ENCODE assay signal across 11 mouse cellular contexts in genomic region chr7:30525954-30526353, GRCm38 (mm10). TPM values are rescaled to one million over a fixed set of nuclear protein-coding genes. Genes with fewer than 3 reads are reported as not detected.
DNase-seq lines count a peak whose midpoint lies in the region; ATAC-seq lines count a peak whose summit lies in the region.
"Had no signal": no experiment of that assay in that cellular context is flagged by ENCODE, and none has a peak within 500 bp of the region (broad histone marks: within the 10 kb centered on the region; RNA-seq: fewer than 3 reads in every experiment).

No protein-coding gene starts in this region.

- peaks cover 26% of the 10 kb centered on the region for H3K27me3 ChIP-seq in heart, embryonic 12.5 days (replicated peaks)
- no peaks in the 10 kb centered on the region for H3K27me3 ChIP-seq in embryonic facial prominence, embryonic 15.5 days
- no peaks in the 10 kb centered on the region for H3K27me3 ChIP-seq in lung, embryonic 15.5 days
- H3K27me3 ChIP-seq in midbrain, embryonic 15.5 days (replicated peaks) = no peaks in the 10 kb centered on the region

- no peaks in the 10 kb centered on the region for H3K9me3 ChIP-seq in heart, embryonic 12.5 days (replicated peaks)
- H3K9me3 ChIP-seq in embryonic facial prominence, embryonic 15.5 days (replicated peaks) = no peaks in the 10 kb centered on the region
- H3K9me3 ChIP-seq in lung, embryonic 15.5 days = no peaks in the 10 kb centered on the region
- no peaks in the 10 kb centered on the region for H3K9me3 ChIP-seq in midbrain, embryonic 15.5 days

- 25% methylated on average over 10 of the region's 10 CpGs for WGBS in heart, embryonic 12.5 days
- WGBS in embryonic facial prominence, embryonic 15.5 days = 13% methylated on average over 10 of the region's 10 CpGs
- 19% methylated on average over 10 of the region's 10 CpGs for WGBS in lung, embryonic 15.5 days
- WGBS in midbrain, embryonic 15.5 days = 44% methylated on average over 10 of the region's 10 CpGs

- no peak overlapping the region for H3K4me3 ChIP-seq in heart, embryonic 12.5 days
- peak overlapping the region; percentile 26 for H3K4me3 ChIP-seq in embryonic facial prominence, embryonic 15.5 days (replicated peaks)
- no peak overlapping the region for H3K4me3 ChIP-seq in lung, embryonic 15.5 days
- H3K4me3 ChIP-seq in midbrain, embryonic 15.5 days = no peak overlapping the region

- H3K4me2 ChIP-seq in heart, embryonic 12.5 days = peak overlapping the region; percentile 27
- peak overlapping the region; percentile 48 for H3K4me2 ChIP-seq in embryonic facial prominence, embryonic 15.5 days (replicated peaks)
- H3K4me2 ChIP-seq in lung, embryonic 15.5 days = peak overlapping the region; percentile 26
- H3K4me2 ChIP-seq in midbrain, embryonic 15.5 days = no peak overlapping the region

- H3K36me3 ChIP-seq in heart, embryonic 12.5 days = peaks cover 72% of the 10 kb centered on the region
- peaks cover 54% of the 10 kb centered on the region for H3K36me3 ChIP-seq in embryonic facial prominence, embryonic 15.5 days
- peaks cover 50% of the 10 kb centered on the region for H3K36me3 ChIP-seq in lung, embryonic 15.5 days
- peaks cover 77% of the 10 kb centered on the region for H3K36me3 ChIP-seq in midbrain, embryonic 15.5 days (replicated peaks)

- H3K27ac ChIP-seq in heart, embryonic 12.5 days (ENCODE audit: poor library complexity, severe bottlenecking) = no peak overlapping the region
- H3K27ac ChIP-seq in embryonic facial prominence, embryonic 15.5 days (replicated peaks) = peak overlapping the region; percentile 79
- peak overlapping the region; percentile 35 for H3K27ac ChIP-seq in lung, embryonic 15.5 days
- H3K27ac ChIP-seq in midbrain, embryonic 15.5 days = no peak overlapping the region

- no peak for ATAC-seq in heart, embryonic 12.5 days (ENCODE audit: insufficient number of reproducible peaks, low FRiP score)
- ATAC-seq in embryonic facial prominence, embryonic 15.5 days (ENCODE audit: insufficient number of reproducible peaks, low FRiP score, low TSS enrichment, low read depth) = peak; percentile 44; the same call in 1 of the 2 replicates
- ATAC-seq in lung, embryonic 15.5 days (ENCODE audit: borderline replicate concordance, extremely low read depth, low FRiP score, low TSS enrichment) = 0 out of 2 replicates have a peak, but pooled peaks have one; percentile 23
- ATAC-seq in midbrain, embryonic 15.5 days (replicated peaks) = no peak

- H3K4me1 ChIP-seq in heart, embryonic 12.5 days (replicated peaks) = peaks cover 12% of the 10 kb centered on the region
- peaks cover 15% of the 10 kb centered on the region for H3K4me1 ChIP-seq in embryonic facial prominence, embryonic 15.5 days
- H3K4me1 ChIP-seq in lung, embryonic 15.5 days = peaks cover 12% of the 10 kb centered on the region
- 0 out of 2 replicates have a peak, but pooled peaks cover 4% of the 10 kb centered on the region for H3K4me1 ChIP-seq in midbrain, embryonic 15.5 days

- DNase-seq in heart, postnatal 4 days = no peak
- peak; percentile 26 for DNase-seq in ES-CJ7 (ENCODE audit: low read depth, low spot score)
- no peak for DNase-seq in spleen, postnatal 36 days (ENCODE audit: low spot score in 2 of 2)
- DNase-seq in adrenal gland, adult 18-20 months (ENCODE audit: low spot score in 2 of 2) = no peak
- DNase-seq: right cerebral cortex, postnatal 14 days had no signal

- H3K9ac ChIP-seq in heart, embryonic 12.5 days = peak overlapping the region; percentile 15; the same call in 1 of the 2 replicates
- 0 out of 2 replicates have a peak overlapping the region, but pooled peaks have one; percentile 31 for H3K9ac ChIP-seq in embryonic facial prominence, embryonic 15.5 days
- H3K9ac ChIP-seq in lung, embryonic 15.5 days = no peak overlapping the region
- no peak overlapping the region for H3K9ac ChIP-seq in midbrain, embryonic 15.5 days

RNA-seq across cellular contexts. Expression of gene Arhgap33, which starts 8.9 kb away (rescaled TPM):
- 10.1 and 10.9 TPM in 2 replicates for polyA plus RNA-seq in heart, embryonic 12.5 days (2016; fragmentation: Nextera tagmentation; extraction: Ambion mirVana)
- 10 to 100 TPM in 1 of 2 experiments, 1 to 10 TPM in 1; 7.3 to 12.8 TPM for total RNA-seq in heart, postnatal 4 days (2021)
- 12.2 and 16.2 TPM in 2 replicates for polyA plus RNA-seq in embryonic facial prominence, embryonic 15.5 days (2015; fragmentation: Nextera tagmentation; extraction: Ambion mirVana)
- polyA plus RNA-seq in lung, embryonic 15.5 days (2015; fragmentation: Nextera tagmentation; extraction: Ambion mirVana) = 7.7 and 9.3 TPM in 2 replicates
- 144 and 158 TPM in 2 replicates for polyA plus RNA-seq in midbrain, embryonic 15.5 days (2015; fragmentation: Nextera tagmentation; extraction: Ambion mirVana)
- 1 to 10 TPM; 1.8 to 2.7 TPM for total RNA-seq in adrenal gland, adult 18-20 months (2021)

RNA-seq across cellular contexts. Expression of gene Hspb6, which starts 26.0 kb away (rescaled TPM):
- 30.5 and 31.6 TPM in 2 replicates for polyA plus RNA-seq in heart, embryonic 12.5 days (2016; fragmentation: Nextera tagmentation; extraction: Ambion mirVana)
- 100 to 1,000 TPM; 279 to 308 TPM for total RNA-seq in heart, postnatal 4 days (2021)
- 19.9 and 22.2 TPM in 2 replicates for polyA plus RNA-seq in embryonic facial prominence, embryonic 15.5 days (2015; fragmentation: Nextera tagmentation; extraction: Ambion mirVana)
- polyA plus RNA-seq in lung, embryonic 15.5 days (2015; fragmentation: Nextera tagmentation; extraction: Ambion mirVana) = 32.1 and 33.6 TPM in 2 replicates
- 7.8 and 9.9 TPM in 2 replicates for polyA plus RNA-seq in midbrain, embryonic 15.5 days (2015; fragmentation: Nextera tagmentation; extraction: Ambion mirVana)
- total RNA-seq in adrenal gland, adult 18-20 months (2021) = 10 to 100 TPM; 26.3 to 34.9 TPM

RNA-seq across cellular contexts. Expression of gene Proser3, which starts 26.1 kb away (rescaled TPM):
- 9.3 and 12.7 TPM in 2 replicates for polyA plus RNA-seq in heart, embryonic 12.5 days (2016; fragmentation: Nextera tagmentation; extraction: Ambion mirVana)
- 1 to 10 TPM; 5.2 to 7.8 TPM for total RNA-seq in heart, postnatal 4 days (2021)
- 11.6 and 17.6 TPM in 2 replicates for polyA plus RNA-seq in embryonic facial prominence, embryonic 15.5 days (2015; fragmentation: Nextera tagmentation; extraction: Ambion mirVana)
- 13.2 and 18.3 TPM in 2 replicates for polyA plus RNA-seq in lung, embryonic 15.5 days (2015; fragmentation: Nextera tagmentation; extraction: Ambion mirVana)
- 7.7 and 9.4 TPM in 2 replicates for polyA plus RNA-seq in midbrain, embryonic 15.5 days (2015; fragmentation: Nextera tagmentation; extraction: Ambion mirVana)
- 1 to 10 TPM; 6.5 to 6.9 TPM for total RNA-seq in adrenal gland, adult 18-20 months (2021)

RNA-seq across cellular contexts. Expression of gene Prodh2, which starts 32.5 kb away (rescaled TPM):
- 1.00 TPM in 1 of 2 replicates, not detected in the other for polyA plus RNA-seq in heart, embryonic 12.5 days (2016; fragmentation: Nextera tagmentation; extraction: Ambion mirVana)
- not detected for total RNA-seq in heart, postnatal 4 days (2021)
- not detected in 2 replicates for polyA plus RNA-seq in embryonic facial prominence, embryonic 15.5 days (2015; fragmentation: Nextera tagmentation; extraction: Ambion mirVana)
- polyA plus RNA-seq in lung, embryonic 15.5 days (2015; fragmentation: Nextera tagmentation; extraction: Ambion mirVana) = 0.25 and 0.44 TPM in 2 replicates
- not detected in 2 replicates for polyA plus RNA-seq in midbrain, embryonic 15.5 days (2015; fragmentation: Nextera tagmentation; extraction: Ambion mirVana)
- 1 to 10 TPM in 1 of 2 experiments, not detected in 1; 1.2 TPM for total RNA-seq in adrenal gland, adult 18-20 months (2021)
- total RNA-seq: gastrocnemius, adult 18-20 months had no signal
- polyA plus RNA-seq: limb, embryonic 11.5 days had no signal

RNA-seq across cellular contexts. Expression of gene Lin37, which starts 33.7 kb away (rescaled TPM):
- polyA plus RNA-seq in heart, embryonic 12.5 days (2016; fragmentation: Nextera tagmentation; extraction: Ambion mirVana) = 31.1 and 34.8 TPM in 2 replicates
- total RNA-seq in heart, postnatal 4 days (2021) = 10 to 100 TPM; 14.8 to 17.1 TPM
- polyA plus RNA-seq in embryonic facial prominence, embryonic 15.5 days (2015; fragmentation: Nextera tagmentation; extraction: Ambion mirVana) = 45.6 and 46.8 TPM in 2 replicates
- polyA plus RNA-seq in lung, embryonic 15.5 days (2015; fragmentation: Nextera tagmentation; extraction: Ambion mirVana) = 36.0 and 38.8 TPM in 2 replicates
- 53.6 and 63.8 TPM in 2 replicates for polyA plus RNA-seq in midbrain, embryonic 15.5 days (2015; fragmentation: Nextera tagmentation; extraction: Ambion mirVana)
- total RNA-seq in adrenal gland, adult 18-20 months (2021) = 10 to 100 TPM; 47.0 to 59.3 TPM

Comparison
In these comparisons a context has a peak if more than half of its experiments do, and no peak if none do; other contexts are left out.
1. ATAC-seq: peak in embryonic facial prominence, embryonic 15.5 days (single experiment) and lung, embryonic 15.5 days (single experiment); none in heart, embryonic 12.5 days (single experiment) and midbrain, embryonic 15.5 days (single experiment).
2. H3K27ac ChIP-seq: peak in embryonic facial prominence, embryonic 15.5 days (single experiment) and lung, embryonic 15.5 days (single experiment); none in heart, embryonic 12.5 days (single experiment) and midbrain, embryonic 15.5 days (single experiment).
3. H3K9ac ChIP-seq: peak in heart, embryonic 12.5 days (single experiment) and embryonic facial prominence, embryonic 15.5 days (single experiment); none in lung, embryonic 15.5 days (single experiment) and midbrain, embryonic 15.5 days (single experiment).